Mouse (Mus musculus) left cerebral cortex, postnatal 14 days (tissue): ENCODE measurements around the gene Gm37419. TPM values are rescaled to one million over a fixed set of nuclear protein-coding genes. Genes with fewer than 3 reads are reported as not detected.

Experiments
- DNase-seq, 2 experiments: peaks; one replicate each; pipeline ENCODE4 v3.0.0; 2021 to 2022; ENCODE audit warnings: low spot score in 2 of 2, mixed read lengths in 1 of 2
- intact Hi-C: fragments of 180-260 bp; cut with DNase I; formaldehyde crosslinking; loops from one replicate; pipeline ENCODE4 v1.15.1; 2025
- total RNA-seq, 2 experiments: library from RNA; stranded (reverse); gene quantifications; 2 replicates each; pipeline ENCODE4 v1.2.3; 2021

Gene Gm37419
- total RNA-seq, 2 experiments from 2014 or later = not detected

GRCm38 (mm10) chr16:23977732-23978131, 10.6 kb upstream of the Gm37419 start:
- intact Hi-C loops = no loop called here
- DNase-seq = no peak

GRCm38 (mm10) chr16:23978495-23978894, 9.8 kb upstream of the Gm37419 start:
- intact Hi-C loops = no loop called here
- peak in 1 of 2 experiments; percentile 64 for DNase-seq

- no peak for DNase-seq
Observed at GRCm38 (mm10) chr16:23979446-23979845, 8.8 kb upstream of the Gm37419 start.

GRCm38 (mm10) chr16:23980201-23980870, 7.9 kb upstream of the Gm37419 start:
- intact Hi-C loops = loop anchor here (10.0 kb wide), 1 partner anchor 934 kb away; no protein-coding TSS in a partner anchor
- DNase-seq = no peak

More at GRCm38 (mm10) chr16:23979446-23979845, 8.8 kb upstream of the Gm37419 start:
- intact Hi-C loops = no loop called here

GRCm38 (mm10) chr16:23980991-23981720, 7.1 kb upstream of the Gm37419 start:
- no peak for DNase-seq
- intact Hi-C loops = loop anchor here (10.0 kb wide), 1 partner anchor 934 kb away; no protein-coding TSS in a partner anchor

- intact Hi-C loops = loop anchor here (2.0 to 10.0 kb wide), 2 partner anchors 933 to 1281 kb away; no protein-coding TSS in a partner anchor
- DNase-seq = peak; percentile 80 to 92
Observed at GRCm38 (mm10) chr16:23981925-23982851, 6.1 kb upstream of the Gm37419 start.

GRCm38 (mm10) chr16:23982891-23983588, 5.2 kb upstream of the Gm37419 start:
- peak; percentile 81 to 86 for DNase-seq
- intact Hi-C loops = loop anchor here (2.0 to 10.0 kb wide), 2 partner anchors 932 to 1280 kb away; no protein-coding TSS in a partner anchor

GRCm38 (mm10) chr16:23984183-23984582, 4.1 kb upstream of the Gm37419 start:
- intact Hi-C loops = loop anchor here (2.0 to 10.0 kb wide), 3 partner anchors 931 to 1365 kb away; no protein-coding TSS in a partner anchor
- peak; percentile 92 to 94 for DNase-seq

GRCm38 (mm10) chr16:23984760-23985466, 3.4 kb upstream of the Gm37419 start:
- intact Hi-C loops = loop anchor here (2.0 to 10.0 kb wide), 6 partner anchors 297 to 1364 kb away; partner anchors contain the start of gene Lpp
- peak; percentile 59 to 69 for DNase-seq

- no peak for DNase-seq
- intact Hi-C loops = loop anchor here (2.0 to 10.0 kb wide), 6 partner anchors 297 to 1363 kb away; partner anchors contain the start of gene Lpp
Observed at GRCm38 (mm10) chr16:23985467-23985861, 2.8 kb upstream of the Gm37419 start.

GRCm38 (mm10) chr16:23986176-23986575, 2.1 kb upstream of the Gm37419 start:
- DNase-seq = no peak
- intact Hi-C loops = loop anchor here (5.0 to 10.0 kb wide), 4 partner anchors 296 to 929 kb away; partner anchors contain the start of gene Lpp

- DNase-seq = no peak
- intact Hi-C loops = loop anchor here (5.0 to 10.0 kb wide), 4 partner anchors 295 to 928 kb away; partner anchors contain the start of gene Lpp
Observed at GRCm38 (mm10) chr16:23986871-23987270, 1.4 kb upstream of the Gm37419 start.

GRCm38 (mm10) chr16:23987341-23988156, 733 bp upstream of the Gm37419 start:
- no peak for DNase-seq
- intact Hi-C loops = loop anchor here (5.0 to 10.0 kb wide), 4 partner anchors 295 to 927 kb away; partner anchors contain the start of gene Lpp

- intact Hi-C loops = loop anchor here (5.0 to 10.0 kb wide), 4 partner anchors 294 to 927 kb away; partner anchors contain the start of gene Lpp
- DNase-seq = no peak
Observed at GRCm38 (mm10) chr16:23988157-23988465, 171 bp upstream of the Gm37419 start.

GRCm38 (mm10) chr16:23989209-23990160, 1.2 kb downstream of the Gm37419 start:
- DNase-seq = peak in 1 of 2 experiments; percentile 64

More at GRCm38 (mm10) chr16:23989209-23990160, 1.2 kb downstream of the Gm37419 start:
- intact Hi-C loops = loop anchor here (5.0 to 10.0 kb wide), 5 partner anchors 293 to 925 kb away; partner anchors contain the start of gene Lpp
